Mouse (Mus musculus) splenic B cell, adult 2 months (primary cell): ENCODE results near the gene I0C0044D17Rik.

Experiments
- DNase-seq: peaks from one replicate; pipeline ENCODE4 v3.0.0-alpha.2; 2011; ENCODE audit warnings: low read depth, low spot score
- H3K27me3 ChIP-seq: 2 replicates; pipeline ENCODE4 v1.6.1; 2012; ENCODE audit warnings: mild to moderate bottlenecking, low read length, moderate library complexity, mixed read lengths; ENCODE audit not compliant: control insufficient read depth, poor library complexity, insufficient read depth, severe bottlenecking
- H3K36me3 ChIP-seq: 2 replicates; pipeline ENCODE4 v1.6.1; 2012; ENCODE audit warnings: mild to moderate bottlenecking, low read length, moderate library complexity, mixed read lengths; ENCODE audit not compliant: control insufficient read depth, poor library complexity, insufficient read depth, severe bottlenecking

The I0C0044D17Rik gene

DNA sequence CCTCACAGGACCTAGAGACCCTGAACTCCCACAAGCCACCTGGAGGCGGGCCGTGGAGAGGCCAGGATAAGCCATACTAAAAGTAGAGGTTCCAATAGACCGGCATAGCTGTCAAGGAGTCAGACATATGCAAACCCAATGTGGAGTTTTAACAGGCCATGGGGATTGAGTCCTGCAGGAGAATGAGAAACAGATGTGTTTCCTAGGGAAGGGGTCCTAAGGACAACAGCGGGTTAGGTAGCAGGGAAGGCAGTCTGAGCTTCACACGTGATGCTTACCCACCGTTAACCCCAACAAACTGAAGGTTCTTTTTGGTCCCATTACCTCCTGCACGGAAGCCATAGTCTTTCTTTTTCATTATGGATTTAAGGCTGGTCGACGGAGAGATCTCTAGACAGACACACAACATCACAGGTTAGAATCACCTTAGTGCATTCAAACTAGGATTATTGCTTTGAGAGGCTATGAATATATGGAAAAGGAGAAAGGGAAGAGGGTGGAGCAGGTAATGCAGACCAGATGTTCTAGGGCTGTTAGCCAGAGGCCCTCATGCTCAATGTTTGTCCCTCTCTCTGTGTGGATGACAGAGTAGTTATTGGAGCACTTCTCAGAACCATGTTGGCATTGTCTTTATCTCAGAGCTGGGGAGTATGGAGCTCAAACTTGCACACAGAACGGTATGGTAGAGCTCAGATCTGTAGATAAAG, 46.8 kb downstream of the I0C0044D17Rik start:
- no peaks in the 10 kb centered on the region for H3K27me3 ChIP-seq
- DNase-seq = no peak
- H3K36me3 ChIP-seq = no peaks in the 10 kb centered on the region

DNA sequence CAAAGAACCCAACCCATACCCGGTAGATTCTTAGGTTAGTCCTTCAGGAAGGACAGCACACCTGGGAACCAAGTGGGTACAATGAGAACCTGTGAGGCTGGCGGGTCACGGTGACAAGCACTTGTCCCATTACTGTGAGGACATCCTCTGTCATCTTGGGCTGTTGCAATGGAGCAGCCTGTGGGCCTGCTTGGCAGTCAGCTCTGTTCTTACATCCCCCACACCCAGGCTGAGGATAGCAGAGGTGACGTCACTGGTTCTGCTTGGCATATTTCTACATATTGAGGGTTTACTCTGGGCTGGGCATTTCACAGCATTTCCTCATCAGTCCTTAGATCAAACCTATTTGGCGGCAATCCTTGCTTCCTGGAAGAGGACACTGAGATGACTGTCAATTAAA, 49.9 kb downstream of the I0C0044D17Rik start:
- DNase-seq = no peak

More for the DNA sequence above, 49.9 kb downstream of the I0C0044D17Rik start:
- Histone ChIP-seq H3K27me3 (no peaks in the 10 kb centered on the region), H3K36me3 (no peaks in the 10 kb centered on the region)
